Mouse (Mus musculus): Measurements from ENCODE around the gene Hoxa9. TPM values are rescaled to one million over a fixed set of nuclear protein-coding genes. Genes with fewer than 3 reads are reported as not detected.

Hoxa9 gene
- total RNA-seq, 4 experiments from 2014 or later, result not detected

DNA sequence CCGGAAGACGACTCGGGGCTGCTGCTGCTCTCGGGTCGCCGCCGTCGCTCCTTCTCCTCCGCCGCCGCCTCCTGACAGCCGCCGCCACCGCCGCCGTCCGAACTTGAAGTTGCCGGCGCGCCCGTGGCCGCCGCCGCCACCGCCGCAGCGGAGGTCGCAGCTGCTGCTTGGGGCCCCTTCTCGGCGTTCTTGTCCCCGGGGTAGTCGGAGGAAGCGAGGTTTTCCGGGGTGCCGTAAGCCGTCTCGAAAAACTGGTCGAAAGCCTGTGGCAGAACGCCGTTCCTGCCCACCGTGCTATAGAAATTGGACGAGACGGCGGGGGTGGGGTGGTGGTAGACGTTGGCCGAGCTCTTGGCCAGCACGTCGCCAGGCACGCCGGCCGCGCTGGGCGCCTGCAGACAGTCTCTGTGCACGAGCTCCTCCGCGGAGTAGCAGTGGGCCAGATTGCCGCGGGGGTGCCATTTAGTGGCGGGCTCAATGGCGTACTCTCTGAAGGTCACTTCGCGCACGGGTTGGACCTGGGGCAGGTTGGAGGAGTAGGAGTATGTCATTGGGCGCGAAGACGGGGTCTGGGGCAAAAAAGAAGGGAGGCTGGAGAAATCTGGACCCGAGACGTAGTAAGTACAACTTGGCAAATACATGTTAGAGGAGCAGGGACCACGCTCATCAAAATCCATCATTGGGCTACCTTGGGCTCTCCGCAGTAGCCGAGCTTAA is 14.3 kb upstream of the Hoxa9 start:
- DNase-seq (ENCODE audit: low spot score in 2 of 2), result no peak

GRCm38 (mm10) chr6:52244471-52245039 is 13.7 kb upstream of the Hoxa9 start:
- DNase-seq (ENCODE audit: low spot score in 2 of 2), result no peak

DNA sequence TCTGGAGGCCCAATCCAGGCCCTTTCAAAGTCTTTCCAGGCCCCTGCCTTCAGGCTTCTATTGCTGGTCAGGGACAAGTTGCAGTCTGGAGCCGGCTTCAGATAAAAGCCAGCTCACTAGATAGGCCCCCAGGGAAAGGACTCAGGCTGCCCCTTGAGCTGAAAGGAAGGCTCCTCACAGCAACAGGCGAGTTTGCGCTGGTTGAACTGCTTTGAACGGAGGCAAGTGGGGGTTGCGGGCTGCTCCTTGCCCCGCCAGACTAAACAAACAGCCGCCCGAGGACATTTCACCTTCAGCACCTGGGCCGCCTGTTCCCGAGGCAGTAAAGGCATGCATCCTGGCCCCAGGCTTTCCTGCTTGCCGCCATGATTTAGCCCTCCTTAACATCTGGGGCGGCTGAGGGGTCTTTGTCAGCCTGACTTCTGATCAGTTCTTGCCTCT is 12.8 kb upstream of the Hoxa9 start:
- DNase-seq (ENCODE audit: low spot score in 2 of 2), result no peak

- no peak for DNase-seq (ENCODE audit: low spot score in 2 of 2)
Measured at GRCm38 (mm10) chr6:52242801-52243332, 12.0 kb upstream of the Hoxa9 start.

- DNase-seq (ENCODE audit: low spot score in 2 of 2), result no peak
Measured at GRCm38 (mm10) chr6:52241001-52241621, 10.2 kb upstream of the Hoxa9 start.

GRCm38 (mm10) chr6:52240389-52241000 is 9.6 kb upstream of the Hoxa9 start, which contains the start of gene Hoxa10:
Hoxa10 (minus strand) TSS chr6:52240854.
- no peak for DNase-seq (ENCODE audit: low spot score in 2 of 2)

DNA sequence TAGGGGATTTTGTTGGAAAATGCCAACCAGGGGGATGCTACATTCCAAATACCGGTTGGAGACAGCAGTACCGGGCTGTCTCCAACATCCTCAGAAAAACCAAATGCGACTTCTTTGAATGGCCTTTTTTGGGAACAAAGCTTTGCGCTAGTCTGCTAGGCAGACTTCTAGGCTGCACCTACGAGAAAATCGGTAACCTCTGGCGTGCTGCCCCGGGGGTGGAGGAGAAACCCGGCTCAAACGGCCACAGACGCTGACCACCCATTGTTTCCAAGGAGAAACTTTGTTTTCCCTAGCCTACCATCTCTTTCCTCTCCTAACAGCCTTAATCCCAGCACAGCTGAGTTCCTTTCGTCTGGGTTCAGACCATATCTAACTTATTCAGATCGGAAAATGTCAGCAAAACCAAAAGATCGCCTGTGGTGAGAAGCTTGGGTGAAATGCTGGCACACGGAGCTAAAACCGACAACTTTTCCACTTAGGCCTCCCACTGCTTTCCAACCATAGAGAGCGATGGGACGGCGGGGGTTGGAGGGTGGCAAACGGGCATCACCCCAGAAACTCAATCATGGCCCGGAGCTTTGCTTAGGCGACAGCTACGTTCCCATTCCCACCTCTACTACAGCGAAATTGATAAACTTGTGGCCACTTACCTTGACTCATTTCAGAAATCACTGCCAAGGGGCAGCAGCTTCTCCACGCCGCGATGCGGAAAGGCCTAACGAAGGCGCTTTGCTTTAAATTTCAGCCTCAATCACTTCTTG is 8.9 kb upstream of the Hoxa9 start:
- no peak for DNase-seq (ENCODE audit: low spot score in 2 of 2)

- no peak for DNase-seq (ENCODE audit: low spot score in 2 of 2)
Measured at GRCm38 (mm10) chr6:52238976-52239375, 8.1 kb upstream of the Hoxa9 start.

GRCm38 (mm10) chr6:52238155-52238545 is 7.3 kb upstream of the Hoxa9 start:
- DNase-seq (ENCODE audit: low spot score in 2 of 2), result no peak

- no peak for DNase-seq (ENCODE audit: low spot score in 2 of 2)
Measured at GRCm38 (mm10) chr6:52237346-52238154, 6.7 kb upstream of the Hoxa9 start.

GRCm38 (mm10) chr6:52236806-52237205 is 5.9 kb upstream of the Hoxa9 start:
- DNase-seq (ENCODE audit: low spot score in 2 of 2), result no peak

DNA sequence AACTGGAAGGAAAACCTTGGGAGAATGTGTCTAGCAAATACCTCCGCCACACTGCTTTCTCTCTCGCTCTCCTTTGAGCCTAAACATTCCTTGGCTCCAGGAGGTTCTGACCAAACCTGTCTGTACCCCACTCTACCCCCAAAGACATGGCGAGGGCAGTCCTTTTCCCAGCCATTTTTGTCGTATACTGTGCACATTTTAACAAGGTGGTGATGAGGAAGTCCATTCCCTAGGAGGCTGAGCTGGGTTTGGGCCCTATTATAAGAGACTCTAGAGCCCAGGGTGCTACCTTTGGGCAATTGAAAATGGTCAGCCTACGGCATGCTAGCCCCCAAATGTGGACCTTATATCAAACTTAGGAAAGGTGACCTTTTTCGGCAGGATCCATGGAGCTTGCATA is 5.0 kb upstream of the Hoxa9 start:
- DNase-seq (ENCODE audit: low spot score in 2 of 2), result no peak

DNA sequence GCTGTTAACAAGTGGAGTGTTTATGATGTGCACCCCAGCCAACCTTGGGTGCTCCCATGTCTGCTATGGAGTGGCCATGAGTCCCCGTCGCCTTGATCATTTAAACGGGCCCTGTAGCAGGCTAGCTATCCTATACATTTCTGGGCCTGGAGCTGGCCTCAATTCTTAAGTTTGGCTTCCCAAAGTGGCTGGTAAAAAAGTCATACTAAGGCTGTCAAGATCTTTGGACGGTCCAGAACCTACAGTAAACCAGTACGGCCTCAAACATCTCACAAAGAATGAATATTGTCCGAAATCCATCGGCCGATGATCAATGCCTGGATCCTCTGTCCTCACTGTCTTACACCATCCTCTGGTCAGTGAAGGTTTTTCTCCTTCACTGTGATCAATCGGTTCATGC is 4.4 kb upstream of the Hoxa9 start:
- DNase-seq (ENCODE audit: low spot score in 2 of 2), result no peak

- no peak for DNase-seq (ENCODE audit: low spot score in 2 of 2)
Measured at GRCm38 (mm10) chr6:52234428-52235140, 3.7 kb upstream of the Hoxa9 start.

DNA sequence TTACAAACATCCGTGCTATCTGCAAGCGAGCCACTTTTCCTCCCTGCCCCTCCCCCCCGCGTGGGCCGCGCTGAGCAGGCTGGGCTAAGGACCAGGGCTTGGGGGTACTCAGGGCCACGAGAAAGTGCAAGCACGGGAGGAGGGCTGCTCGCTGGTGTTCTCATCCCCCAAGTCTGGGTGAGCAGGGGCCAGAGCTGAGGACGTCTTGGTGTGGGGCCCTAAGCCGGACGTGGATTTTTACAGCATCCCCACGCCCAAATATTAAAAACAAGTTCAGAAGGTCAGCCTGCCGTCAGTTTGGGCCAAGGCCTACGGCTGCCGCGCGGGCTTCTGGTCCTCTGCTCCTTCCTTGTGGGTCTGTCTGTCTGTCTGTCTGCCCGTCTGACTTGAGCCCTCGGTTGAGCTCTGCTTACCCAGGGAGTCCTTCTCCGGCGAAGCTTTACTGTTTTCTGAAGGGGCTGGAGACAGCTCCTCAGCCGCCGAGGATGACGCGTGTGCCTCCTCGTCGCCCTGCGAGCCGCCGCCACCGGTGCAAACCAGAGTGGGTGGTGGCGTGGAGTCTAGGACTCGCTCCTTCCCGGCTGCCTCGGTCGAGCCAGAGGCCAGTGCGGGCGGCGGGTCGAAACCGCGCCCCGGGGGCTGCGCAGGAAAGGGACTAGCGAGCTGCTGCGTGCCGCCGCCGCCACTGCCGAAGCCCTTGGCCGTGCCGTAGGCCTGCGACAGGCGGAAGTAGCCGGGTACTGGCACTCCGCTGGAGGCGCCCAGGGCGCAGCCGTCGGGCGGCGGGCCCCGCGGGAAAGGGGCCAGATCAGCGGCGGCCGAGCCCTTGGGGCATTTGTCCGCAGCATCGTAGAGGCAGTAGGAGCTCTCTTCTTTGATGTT is 2.9 kb upstream of the Hoxa9 start:
- DNase-seq (ENCODE audit: low spot score in 2 of 2), result no peak

GRCm38 (mm10) chr6:52232984-52233545 is 2.2 kb upstream of the Hoxa9 start:
- no peak for DNase-seq (ENCODE audit: low spot score in 2 of 2)

GRCm38 (mm10) chr6:52232568-52232965 is 1.7 kb upstream of the Hoxa9 start:
- no peak for DNase-seq (ENCODE audit: low spot score in 2 of 2)

GRCm38 (mm10) chr6:52231885-52232567 is 1.1 kb upstream of the Hoxa9 start:
- no peak for DNase-seq (ENCODE audit: low spot score in 2 of 2)
